Mouse (Mus musculus): ENCODE data around the gene Psmd6.

DNA sequence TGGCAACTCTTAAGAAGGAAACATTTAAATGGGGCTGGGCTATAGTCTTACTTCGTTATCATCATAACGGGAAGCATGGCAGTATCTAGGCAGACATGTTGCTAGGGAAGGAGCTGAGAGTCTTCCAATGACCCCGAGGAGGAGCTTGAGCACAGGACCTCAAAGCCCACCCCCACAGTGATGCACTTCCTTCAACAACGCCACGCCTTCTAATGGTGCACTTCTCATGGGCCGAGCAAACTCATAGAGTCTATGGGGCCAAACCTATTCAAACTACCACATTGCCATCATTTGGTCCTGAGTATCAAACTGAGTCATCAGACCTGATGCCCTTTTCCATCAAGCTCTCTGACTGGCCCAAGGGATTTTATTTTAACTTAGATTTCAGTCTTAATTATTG lies 30.2 kb downstream of the Psmd6 start:
- no peak for TF ChIP-seq CTCF (IDR thresholded peaks at IDR 0.05; ENCODE audit: extremely low read depth, insufficient read depth, low read length)
- TF ChIP-seq POLR2A (IDR thresholded peaks at IDR 0.05; ENCODE audit: extremely low read depth, insufficient read depth, low read length) = no peak
